Mouse (Mus musculus): ENCODE data around the gene Nr2c1. TPM values are rescaled to one million over a fixed set of nuclear protein-coding genes. Genes with fewer than 3 reads are reported as not detected.

Gene Nr2c1
- polyA plus RNA-seq, 1 experiment from 2014 or later, result 12.5 TPM

- H3K27ac ChIP-seq, result no peak overlapping the region
- no peak overlapping the region for H3K4me3 ChIP-seq
- no peaks in the 10 kb centered on the region for H3K27me3 ChIP-seq (replicated peaks)
- H3K4me2 ChIP-seq (replicated peaks), result peak overlapping the region; percentile 46
- no peak overlapping the region for H3K9ac ChIP-seq
- ATAC-seq (ENCODE audit: low FRiP score, low read depth), result peak; percentile 91
- peaks cover 18% of the 10 kb centered on the region for H3K4me1 ChIP-seq
- H3K9me3 ChIP-seq, result 0 out of 2 replicates have a peak, but pooled peaks cover 4% of the 10 kb centered on the region
- WGBS, result 19% methylated on average over 19 of the region's 19 CpGs
- H3K36me3 ChIP-seq, result no peaks in the 10 kb centered on the region
Measured at GRCm38 (mm10) chr10:94230172-94230981, 82.6 kb downstream of the Nr2c1 start.

- Histone ChIP-seq H3K4me2 (replicated peaks) (peak overlapping the region; percentile 46), H3K27ac (no peak overlapping the region)
- ATAC-seq (ENCODE audit: low FRiP score, low read depth), result peak; percentile 62; the same call in 1 of the 2 replicates
Measured at GRCm38 (mm10) chr10:94231025-94231424, 83.2 kb downstream of the Nr2c1 start.

GRCm38 (mm10) chr10:94235200-94235599 lies 87.4 kb downstream of the Nr2c1 start:
- Histone ChIP-seq H3K4me1 (peaks cover 16% of the 10 kb centered on the region), H3K4me2 (replicated peaks) (no peak overlapping the region), H3K9ac (no peak overlapping the region), H3K36me3 (no peaks in the 10 kb centered on the region), H3K9me3 (no peaks in the 10 kb centered on the region), H3K27ac (no peak overlapping the region), H3K27me3 (replicated peaks) (no peaks in the 10 kb centered on the region; the same call in 1 of the 2 replicates), H3K4me3 (no peak overlapping the region)
- WGBS, result 70% methylated on average over 4 of the region's 4 CpGs
- ATAC-seq (ENCODE audit: low FRiP score, low read depth), result no peak

More at GRCm38 (mm10) chr10:94231025-94231424, 83.2 kb downstream of the Nr2c1 start:
- Histone ChIP-seq H3K4me1 (peaks cover 18% of the 10 kb centered on the region), H3K4me3 (no peak overlapping the region), H3K9ac (no peak overlapping the region), H3K9me3 (0 out of 2 replicates have a peak, but pooled peaks cover 4% of the 10 kb centered on the region), H3K36me3 (no peaks in the 10 kb centered on the region), H3K27me3 (replicated peaks) (no peaks in the 10 kb centered on the region)
- WGBS, result 57% methylated on average over 6 of the region's 6 CpGs

- H3K9ac ChIP-seq, result no peak overlapping the region
- H3K36me3 ChIP-seq, result no peaks in the 10 kb centered on the region
- 63% methylated on average over 2 of the region's 2 CpGs for WGBS
- H3K27me3 ChIP-seq (replicated peaks), result no peaks in the 10 kb centered on the region; the same call in 1 of the 2 replicates
- H3K27ac ChIP-seq, result no peak overlapping the region
- no peaks in the 10 kb centered on the region for H3K9me3 ChIP-seq
- H3K4me1 ChIP-seq, result no peaks in the 10 kb centered on the region
- ATAC-seq (ENCODE audit: low FRiP score, low read depth), result no peak
- no peak overlapping the region for H3K4me3 ChIP-seq
- H3K4me2 ChIP-seq (replicated peaks), result no peak overlapping the region
Measured at GRCm38 (mm10) chr10:94241346-94241745, 93.5 kb downstream of the Nr2c1 start.

Other genes starting within 250 kb of the Nr2c1 start
- 47.9 and 56.2 TPM in 2 replicates for gene Vezt, start 112.2 kb upstream of the Nr2c1 start, polyA plus RNA-seq (2016; fragmentation: Nextera tagmentation; extraction: Ambion mirVana)
- 4.0 and 4.1 TPM in 2 replicates for gene Fgd6, start 112.0 kb upstream of the Nr2c1 start, polyA plus RNA-seq (2016; fragmentation: Nextera tagmentation; extraction: Ambion mirVana)
- 431 and 444 TPM in 2 replicates for gene Ndufa12, start 50.7 kb downstream of the Nr2c1 start, polyA plus RNA-seq (2016; fragmentation: Nextera tagmentation; extraction: Ambion mirVana)
- gene Gm4792, start 150.7 kb downstream of the Nr2c1 start, polyA plus RNA-seq (2016; fragmentation: Nextera tagmentation; extraction: Ambion mirVana), result 0.27 TPM in 2 replicates
- 7.6 and 8.8 TPM in 2 replicates for gene Tmcc3, start 163.9 kb downstream of the Nr2c1 start, polyA plus RNA-seq (2016; fragmentation: Nextera tagmentation; extraction: Ambion mirVana)